9 mouse cellular contexts compared by ENCODE assay signal in genomic region chr3:107130661-107131326, GRCm38 (mm10). TPM values are rescaled to one million over a fixed set of nuclear protein-coding genes. Genes with fewer than 3 reads are reported as not detected.
DNase-seq lines count a peak whose midpoint lies in the region; ATAC-seq lines count a peak whose summit lies in the region.
"Had no signal": no experiment of that assay in that cellular context is flagged by ENCODE, and none has a peak within 500 bp of the region (broad histone marks: within the 10 kb centered on the region; RNA-seq: fewer than 3 reads in every experiment).

No protein-coding gene starts in this region.

- no peak for ATAC-seq in megakaryocyte-erythroid progenitor cell, adult 5-6 weeks (replicated peaks; ENCODE audit: low FRiP score, low TSS enrichment, poor library complexity, severe bottlenecking)

- peak; percentile 18 to 63 for DNase-seq in urinary bladder, postnatal 4 days (ENCODE audit: low spot score in 2 of 2)
- DNase-seq in urinary bladder, adult 18-20 months (ENCODE audit: low spot score in 2 of 2): no peak
- DNase-seq in gastrocnemius, adult 8-10 months (ENCODE audit: low spot score in 2 of 2): peak; percentile 61 to 70
- DNase-seq in kidney, adult 8-10 months: peak; percentile 41 to 43
- no peak for DNase-seq in thymus, postnatal 14 days
- DNase-seq in left cerebral cortex, adult 9 months (ENCODE audit: low spot score in 2 of 2): no peak
- DNase-seq: midbrain, embryonic 14.5 days had no signal

RNA-seq across cellular contexts. Expression of gene Kcna2, which starts 29.8 kb away (rescaled TPM):
- total RNA-seq in gastrocnemius, adult 8-10 months (2022): 1 to 10 TPM in 2 of 4 experiments, under 1 TPM in 2; 0.82 to 1.5 (median 1.1) TPM
- not detected in 2 replicates for total RNA-seq in megakaryocyte-erythroid progenitor cell, adult 5-6 weeks (2014; fragmentation: Nextera tagmentation)
- not detected in 2 replicates for total RNA-seq in megakaryocyte-erythroid progenitor cell, adult 5-6 weeks (2017)

RNA-seq across cellular contexts. Expression of gene Kcna10, which starts 52.1 kb away (rescaled TPM):
- not detected for total RNA-seq in gastrocnemius, adult 8-10 months (2022)
- not detected in 2 replicates for total RNA-seq in megakaryocyte-erythroid progenitor cell, adult 5-6 weeks (2014; fragmentation: Nextera tagmentation)
- not detected in 2 replicates for total RNA-seq in megakaryocyte-erythroid progenitor cell, adult 5-6 weeks (2017)
- total RNA-seq: layer of hippocampus, postnatal 14 days had no signal

Comparison
In these comparisons a context has a peak if more than half of its experiments do, and no peak if none do; other contexts are left out.
1. DNase-seq: peak in urinary bladder, postnatal 4 days (2 of 2), gastrocnemius, adult 8-10 months (2 of 2) and kidney, adult 8-10 months (2 of 2); none in urinary bladder, adult 18-20 months (0 of 2), thymus, postnatal 14 days (single experiment) and left cerebral cortex, adult 9 months (0 of 2).